Mouse (Mus musculus) hematopoietic multipotent progenitor cell, adult 10-12 weeks (in vitro differentiated cells): ENCODE results near the gene Zkscan17. TPM values are rescaled to one million over a fixed set of nuclear protein-coding genes. Genes with fewer than 3 reads are reported as not detected.

ENCODE experiments used
- polyA plus RNA-seq: library from polyadenylated mRNA; stranded (reverse); fragments of >175 nt; gene quantifications from 2 replicates; pipeline ENCODE4 v1.2.3, GENCODE M21; 2012; ENCODE audit warnings: low replicate concordance

The Zkscan17 gene
- 39.3 and 44.1 TPM in 2 replicates for polyA plus RNA-seq

GRCm38 (mm10) chr11:59526472-59527080 is at the start of gene Zkscan17:
Gene Zkscan17 (minus strand): TSS chr11:59526751.

GRCm38 (mm10) chr11:59576135-59576534 is 49.6 kb upstream of the Zkscan17 start, which contains the start of gene Olfr222:
Gene Olfr222 (minus strand): TSS chr11:59576235.

GRCm38 (mm10) chr11:59541324-59541723 is 14.8 kb upstream of the Zkscan17 start, which contains the start of gene Nlrp3:
Gene Nlrp3 (plus strand): TSS chr11:59541568.

GRCm38 (mm10) chr11:59472326-59472677 is 54.2 kb downstream of the Zkscan17 start, which contains the start of gene Zfp867:
Gene Zfp867 (minus strand): TSS chr11:59472474.

GRCm38 (mm10) chr11:59451086-59451485 is 75.5 kb downstream of the Zkscan17 start, which contains the start of gene Snap47:
Gene Snap47 (minus strand): TSS chr11:59451186.

GRCm38 (mm10) chr11:59449741-59450229 is 76.8 kb downstream of the Zkscan17 start, which contains the start of gene Jmjd4:
Gene Jmjd4 (plus strand): TSS chr11:59450045.

Other genes starting within 250 kb of the Zkscan17 start
- gene Wnt3a, start 236.0 kb downstream of the Zkscan17 start, polyA plus RNA-seq, result not detected in 2 replicates
- 0.08 and 0.16 TPM in 2 replicates for gene Wnt9a, start 219.8 kb downstream of the Zkscan17 start, polyA plus RNA-seq
- not detected in 2 replicates for gene Prss38, start 151.1 kb downstream of the Zkscan17 start, polyA plus RNA-seq
- 7.4 and 11.1 TPM in 2 replicates for gene Jmjd4, start 76.7 kb downstream of the Zkscan17 start, polyA plus RNA-seq
- 2.5 and 6.5 TPM in 2 replicates for gene Snap47, start 75.6 kb downstream of the Zkscan17 start, polyA plus RNA-seq
- gene Zfp867, start 54.3 kb downstream of the Zkscan17 start, polyA plus RNA-seq, result 0.21 TPM in 1 of 2 replicates, not detected in the other
- gene Nlrp3, start 14.8 kb upstream of the Zkscan17 start, polyA plus RNA-seq, result 2.5 and 4.4 TPM in 2 replicates
- not detected in 2 replicates for gene Olfr222, start 49.5 kb upstream of the Zkscan17 start, polyA plus RNA-seq
- gene Olfr223, start 66.5 kb upstream of the Zkscan17 start, polyA plus RNA-seq, result not detected in 2 replicates
- gene Mprip, start 134.6 kb upstream of the Zkscan17 start, polyA plus RNA-seq, result 41.2 and 67.7 TPM in 2 replicates